Mouse (Mus musculus) liver, adult 2 months (tissue): ENCODE data around the gene Slc38a10. TPM values are rescaled to one million over a fixed set of nuclear protein-coding genes. Genes with fewer than 3 reads are reported as not detected.

ENCODE experiments used
- DNase-seq: peaks from one replicate; pipeline ENCODE4 v3.0.0-alpha.2; 2011; ENCODE audit warnings: low read depth, low spot score; ENCODE audit errors: extremely low read depth
- H3K27ac ChIP-seq: fragments of 200-500 bp; replicated peaks from 2 replicates; pipeline ENCODE4 v1.5.1; 2012; ENCODE audit warnings: low read depth, mild to moderate bottlenecking, control low read depth, inconsistent platforms, low read length; ENCODE audit not compliant: insufficient read depth
- H3K27me3 ChIP-seq: fragments of 200-500 bp; 2 replicates; pipeline ENCODE4 v1.6.1; 2012; ENCODE audit warnings: mild to moderate bottlenecking, moderate library complexity, low read length, inconsistent platforms; ENCODE audit not compliant: control insufficient read depth, insufficient read depth
- H3K36me3 ChIP-seq: fragments of 200-500 bp; 2 replicates; pipeline ENCODE4 v1.6.1; 2012; ENCODE audit warnings: low read length, inconsistent platforms; ENCODE audit not compliant: control insufficient read depth, insufficient read depth
- H3K4me1 ChIP-seq: fragments of 200-500 bp; 2 replicates; pipeline ENCODE4 v1.6.1; 2011; ENCODE audit warnings: low read length; ENCODE audit not compliant: control insufficient read depth, insufficient read depth
- H3K4me3 ChIP-seq: fragments of 200-500 bp; 2 replicates; pipeline ENCODE4 v1.5.1; 2011; ENCODE audit warnings: low read depth, mild to moderate bottlenecking, control low read depth, low read length, moderate library complexity; ENCODE audit not compliant: insufficient read depth
- H3K79me2 ChIP-seq: fragments of 200-500 bp; 2 replicates; pipeline ENCODE4 v1.6.1; 2012; ENCODE audit warnings: inconsistent platforms, mild to moderate bottlenecking, low read length, moderate library complexity; ENCODE audit not compliant: control insufficient read depth, insufficient read depth
- H3K9ac ChIP-seq: fragments of 200-500 bp; 2 replicates; pipeline ENCODE4 v1.6.1; 2012; ENCODE audit warnings: low read depth, mild to moderate bottlenecking, control low read depth, inconsistent platforms, low read length
- CTCF ChIP-seq: fragments of 200-500 bp; IDR thresholded peaks from 2 replicates; pipeline ENCODE4 v1.5.1; 2011; ENCODE audit warnings: low read depth, low read length, control low read depth
- POLR2A ChIP-seq: fragments of 200-500 bp; IDR thresholded peaks from 2 replicates; pipeline ENCODE4 v1.6.1; 2011; ENCODE audit warnings: low read length, control low read depth; ENCODE audit not compliant: insufficient read depth; ENCODE audit errors: extremely low read depth
- WGBS: fragments of 180-500 bp; shearing (Covaris S2); methylation state at CpG from one replicate; pipeline ENCODE4 v1.1.7; 2018; 5-methylcytosine and 5-hydroxymethylcytosine counted together
- polyA plus RNA-seq: library from polyadenylated mRNA; depleted of rRNA; stranded (reverse); fragments of >200 nt; gene quantifications from 2 replicates; pipeline ENCODE4 v1.2.3, GENCODE M21; 2012
- total RNA-seq: library from RNA; depleted of rRNA; stranded (reverse); fragments of >200 nt; gene quantifications from 2 replicates; pipeline ENCODE4 v1.2.3, GENCODE M21; 2014

Gene Slc38a10
- total and polyA plus RNA-seq, 2 experiments: 41.1 to 90.2 TPM

- H3K27me3 ChIP-seq: no peaks in the 10 kb centered on the region
- no peaks in the 10 kb centered on the region for H3K36me3 ChIP-seq
- peak; percentile 45 for DNase-seq
- peaks cover 16% of the 10 kb centered on the region for H3K4me1 ChIP-seq
- peaks cover 19% of the 10 kb centered on the region; the same call in 1 of the 2 replicates for H3K79me2 ChIP-seq
- H3K4me3 ChIP-seq: peak overlapping the region; percentile 91
- H3K9ac ChIP-seq: peak overlapping the region; percentile 95
- TF ChIP-seq POLR2A: no peak
- no peak for TF ChIP-seq CTCF
- WGBS: 15% methylated on average over 18 of the region's 18 CpGs
- peak overlapping the region; percentile 100 for H3K27ac ChIP-seq
These were observed 35.1 kb upstream of the Slc38a10 start for GRCm38 (mm10) chr11:120186145-120186740.

GRCm38 (mm10) chr11:120185316-120186141 lies 34.4 kb upstream of the Slc38a10 start:
- H3K4me1 ChIP-seq: peaks cover 13% of the 10 kb centered on the region
- no peaks in the 10 kb centered on the region for H3K27me3 ChIP-seq
- peak; percentile 37 for DNase-seq

GRCm38 (mm10) chr11:120184371-120185315 lies 33.5 kb upstream of the Slc38a10 start:
- 0 out of 2 replicates have a peak, but pooled peaks have one; percentile 36 for TF ChIP-seq POLR2A
- TF ChIP-seq CTCF: no peak
- H3K9ac ChIP-seq: peak overlapping the region; percentile 85
- peak overlapping the region; percentile 100 for H3K27ac ChIP-seq
- peak overlapping the region; percentile 64 for H3K4me3 ChIP-seq
- H3K4me1 ChIP-seq: peaks cover 10% of the 10 kb centered on the region; the same call in 1 of the 2 replicates
- no peaks in the 10 kb centered on the region for H3K36me3 ChIP-seq
- 7% methylated on average over 16 of the region's 16 CpGs for WGBS
- DNase-seq: peak; percentile 99
- no peaks in the 10 kb centered on the region for H3K27me3 ChIP-seq
- peaks cover 19% of the 10 kb centered on the region; the same call in 1 of the 2 replicates for H3K79me2 ChIP-seq

More at GRCm38 (mm10) chr11:120185316-120186141, 34.4 kb upstream of the Slc38a10 start:
- no peak for TF ChIP-seq CTCF
- TF ChIP-seq POLR2A: peak; percentile 1; the same call in 1 of the 2 replicates
- WGBS: 4% methylated on average over 54 of the region's 54 CpGs
- peak overlapping the region; percentile 85 for H3K9ac ChIP-seq
- no peaks in the 10 kb centered on the region for H3K36me3 ChIP-seq
- H3K79me2 ChIP-seq: peaks cover 19% of the 10 kb centered on the region; the same call in 1 of the 2 replicates
- H3K27ac ChIP-seq: peak overlapping the region; percentile 100
- H3K4me3 ChIP-seq: peak overlapping the region; percentile 64

GRCm38 (mm10) chr11:120183708-120184107 lies 32.6 kb upstream of the Slc38a10 start:
- H3K4me3 ChIP-seq: no peak overlapping the region
- 83% methylated on average over 11 of the region's 11 CpGs for WGBS
- H3K9ac ChIP-seq: 0 out of 2 replicates have a peak overlapping the region, but pooled peaks have one; percentile 23
- peak overlapping the region; percentile 100; the same call in 1 of the 2 replicates for H3K27ac ChIP-seq
- peaks cover 10% of the 10 kb centered on the region; the same call in 1 of the 2 replicates for H3K4me1 ChIP-seq
- H3K27me3 ChIP-seq: no peaks in the 10 kb centered on the region
- DNase-seq: no peak
- TF ChIP-seq POLR2A: no peak
- no peak for TF ChIP-seq CTCF
- H3K79me2 ChIP-seq: peaks cover 13% of the 10 kb centered on the region; the same call in 1 of the 2 replicates
- H3K36me3 ChIP-seq: no peaks in the 10 kb centered on the region

GRCm38 (mm10) chr11:120183180-120183579 lies 32.0 kb upstream of the Slc38a10 start:
- H3K27ac ChIP-seq: no peak overlapping the region
- 89% methylated on average over 1 of the region's 1 CpGs for WGBS
- no peaks in the 10 kb centered on the region for H3K36me3 ChIP-seq
- no peak overlapping the region for H3K4me3 ChIP-seq
- no peak for TF ChIP-seq POLR2A
- H3K27me3 ChIP-seq: no peaks in the 10 kb centered on the region
- peaks cover 10% of the 10 kb centered on the region; the same call in 1 of the 2 replicates for H3K79me2 ChIP-seq
- no peak for DNase-seq
- no peak overlapping the region for H3K9ac ChIP-seq
- peaks cover 10% of the 10 kb centered on the region; the same call in 1 of the 2 replicates for H3K4me1 ChIP-seq
